Mouse (Mus musculus) kidney, adult 8-10 months (tissue): ENCODE measurements around the gene Fcgrt.
A peak's percentile ranks its signal among the peaks of the same experiment; 100 is the strongest.
"Not testable (repeated sequence)": the region's sequence is repeated elsewhere in the genome, so short reads cannot be mapped to it uniquely, and the experiment has no call there.

Experiments
- DNase-seq, 2 experiments: peaks; one replicate each; pipeline ENCODE4 v3.0.0; 2022

The Fcgrt gene

GRCm38 (mm10) chr7:45129776-45130512 is 26.3 kb upstream of the Fcgrt start:
- DNase-seq: no peak

GRCm38 (mm10) chr7:45129318-45129717 is 25.7 kb upstream of the Fcgrt start:
- DNase-seq: peak in 1 of 2 experiments; percentile 45

GRCm38 (mm10) chr7:45128624-45129246 is 25.1 kb upstream of the Fcgrt start, which contains the start of gene Rpl13a:
TSS of gene Rpl13a (minus strand) at chr7:45128761.
- DNase-seq: peak; percentile 99

- DNase-seq: no peak
Measured at GRCm38 (mm10) chr7:45127700-45128224, 24.1 kb upstream of the Fcgrt start.

GRCm38 (mm10) chr7:45126844-45127699 is 23.4 kb upstream of the Fcgrt start:
- DNase-seq: no peak

- no peak for DNase-seq
Measured at GRCm38 (mm10) chr7:45126147-45126843, 22.6 kb upstream of the Fcgrt start.

- not testable (repeated sequence) for DNase-seq
Measured at GRCm38 (mm10) chr7:45125649-45126048, 22.0 kb upstream of the Fcgrt start.

GRCm38 (mm10) chr7:45125144-45125600 is 21.5 kb upstream of the Fcgrt start:
- DNase-seq: no peak

GRCm38 (mm10) chr7:45124224-45125143 is 20.8 kb upstream of the Fcgrt start, which contains the start of gene Rps11:
TSS of gene Rps11 (minus strand) at chr7:45124439.
- peak; percentile 99 for DNase-seq

- no peak for DNase-seq
Measured at GRCm38 (mm10) chr7:45123186-45123570, 19.5 kb upstream of the Fcgrt start.

- DNase-seq: no peak
Measured at GRCm38 (mm10) chr7:45122561-45123185, 19.0 kb upstream of the Fcgrt start.

GRCm38 (mm10) chr7:45121966-45122365 is 18.3 kb upstream of the Fcgrt start:
- DNase-seq: no peak

- DNase-seq: no peak
Measured at GRCm38 (mm10) chr7:45121404-45121803, 17.8 kb upstream of the Fcgrt start.

- DNase-seq: no peak
Measured at GRCm38 (mm10) chr7:45119780-45120709, 16.4 kb upstream of the Fcgrt start.

- no peak for DNase-seq
Measured at GRCm38 (mm10) chr7:45118336-45118735, 14.7 kb upstream of the Fcgrt start.

- DNase-seq: no peak
Measured at GRCm38 (mm10) chr7:45117566-45117965, 13.9 kb upstream of the Fcgrt start.

GRCm38 (mm10) chr7:45113476-45113875 is 9.8 kb upstream of the Fcgrt start:
- no peak for DNase-seq

GRCm38 (mm10) chr7:45112529-45112928 is 8.9 kb upstream of the Fcgrt start:
- DNase-seq: no peak

- no peak for DNase-seq
Measured at GRCm38 (mm10) chr7:45111940-45112339, 8.3 kb upstream of the Fcgrt start.

GRCm38 (mm10) chr7:45110089-45110488 is 6.4 kb upstream of the Fcgrt start:
- DNase-seq: not testable (repeated sequence)
